Mouse (Mus musculus): Measurements from ENCODE around the gene Cpz. TPM values are rescaled to one million over a fixed set of nuclear protein-coding genes. Genes with fewer than 3 reads are reported as not detected.

The Cpz gene
- total and polyA plus RNA-seq, 3 experiments = 0.10 TPM; not detected in 2

DNA sequence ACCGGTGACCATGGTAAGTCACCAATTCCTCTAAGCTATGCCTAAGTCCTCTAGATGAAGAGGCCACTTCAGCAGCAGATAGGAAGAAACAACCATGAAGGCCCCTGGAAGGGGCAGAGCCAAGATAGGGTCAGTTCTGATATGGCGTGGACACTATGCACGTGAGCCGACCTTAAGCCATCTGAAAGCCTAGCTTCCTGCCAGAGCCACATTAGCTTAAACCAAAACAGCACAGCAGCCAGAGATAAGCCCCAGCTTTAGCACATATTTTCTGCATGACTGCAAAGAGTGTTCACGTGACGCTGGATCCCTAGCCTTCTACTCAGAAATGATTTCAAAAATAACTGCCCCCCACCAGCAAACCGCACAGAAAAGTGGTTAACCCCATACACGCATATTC, 33.9 kb upstream of the Cpz start:
- Histone ChIP-seq H3K4me1 (ENCODE audit: control insufficient read depth in 1 of 2, insufficient read depth in 2 of 2, low read length in 2 of 2) (peaks cover 2 to 25% of the 10 kb centered on the region in 2 experiments), H3K9me3 (replicated peaks; ENCODE audit: insufficient read depth, low read length) (no peaks in the 10 kb centered on the region), H3K27ac (ENCODE audit: control insufficient read depth, low read depth, low read length) (peak overlapping the region; percentile 59), H3K79me2 (ENCODE audit: control insufficient read depth, insufficient read depth, low read length, poor library complexity) (0 out of 2 replicates have a peak, but pooled peaks cover 1% of the 10 kb centered on the region), H3K4me3 (ENCODE audit: control insufficient read depth in 1 of 2, insufficient read depth in 1 of 2, low read depth in 2 of 2, low read length in 2 of 2) (no peak overlapping the region), H3K36me3 (ENCODE audit: control insufficient read depth in 1 of 2, insufficient read depth in 2 of 2, low read length in 2 of 2) (peaks cover 11 to 16% of the 10 kb centered on the region in 2 experiments), H3K27me3 (ENCODE audit: control insufficient read depth in 1 of 2, insufficient read depth in 2 of 2, low read length in 2 of 2) (no peaks in the 10 kb centered on the region), H3K9ac (ENCODE audit: control insufficient read depth, low read depth, low read length, poor library complexity, severe bottlenecking) (no peak overlapping the region)
- peak; percentile 59 for DNase-seq (ENCODE audit: low read depth, low spot score)
- TF ChIP-seq JUND (IDR thresholded peaks at IDR 0.05; ENCODE audit: low read depth, low read length) = no peak
- peak; percentile 34 to 51; a peak in 3 of 4 replicates for TF ChIP-seq EP300 (IDR thresholded peaks at IDR 0.05; ENCODE audit: low read depth in 1 of 2, low read length in 2 of 2)
- TF ChIP-seq ELF1 (IDR thresholded peaks at IDR 0.05; ENCODE audit: low read depth, low read length) = no peak
- peak; percentile 59 for TF ChIP-seq GATA1 (IDR thresholded peaks at IDR 0.05; ENCODE audit: low read depth, low read length)
- peak in 1 of 2 experiments; percentile 50; a peak in 1 of 4 replicates for TF ChIP-seq USF2 (IDR thresholded peaks at IDR 0.05; ENCODE audit: borderline replicate concordance in 1 of 2, insufficient read depth in 1 of 2, low read depth in 1 of 2, low read length in 2 of 2)
- TF ChIP-seq MAZ (IDR thresholded peaks at IDR 0.05; ENCODE audit: low read depth, low read length) = no peak
- peak; percentile 90 for TF ChIP-seq USF1 (IDR thresholded peaks at IDR 0.05; ENCODE audit: low read depth, low read length)
- TF ChIP-seq HCFC1 (IDR thresholded peaks at IDR 0.05; ENCODE audit: low read depth, low read length) = no peak
- no peak for TF ChIP-seq TBP (IDR thresholded peaks at IDR 0.05; ENCODE audit: low read depth, low read length)
- peak; percentile 69 for TF ChIP-seq TAL1 (IDR thresholded peaks at IDR 0.05; ENCODE audit: low read length)
- TF ChIP-seq BHLHE40 (IDR thresholded peaks at IDR 0.05; ENCODE audit: borderline replicate concordance, low read depth, low read length) = peak; percentile 93
- peak; percentile 68; the same call in 1 of the 2 replicates for TF ChIP-seq MAX (IDR thresholded peaks at IDR 0.05; ENCODE audit: low read length)
- TF ChIP-seq SIN3A (IDR thresholded peaks at IDR 0.05; ENCODE audit: low read length) = peak; percentile 56; the same call in 1 of the 2 replicates
- TF ChIP-seq TCF12 (IDR thresholded peaks at IDR 0.05; ENCODE audit: low read depth, low read length) = 0 out of 2 replicates have a peak, but pooled peaks have one; percentile 38
- TF ChIP-seq ETS1 (IDR thresholded peaks at IDR 0.05; ENCODE audit: low read depth, low read length) = peak; percentile 61
- TF ChIP-seq RCOR1 (IDR thresholded peaks at IDR 0.05; ENCODE audit: low read depth, low read length) = peak; percentile 77
- TF ChIP-seq MYC (IDR thresholded peaks at IDR 0.05; ENCODE audit: low read depth, low read length) = 0 out of 2 replicates have a peak, but pooled peaks have one; percentile 32

DNA sequence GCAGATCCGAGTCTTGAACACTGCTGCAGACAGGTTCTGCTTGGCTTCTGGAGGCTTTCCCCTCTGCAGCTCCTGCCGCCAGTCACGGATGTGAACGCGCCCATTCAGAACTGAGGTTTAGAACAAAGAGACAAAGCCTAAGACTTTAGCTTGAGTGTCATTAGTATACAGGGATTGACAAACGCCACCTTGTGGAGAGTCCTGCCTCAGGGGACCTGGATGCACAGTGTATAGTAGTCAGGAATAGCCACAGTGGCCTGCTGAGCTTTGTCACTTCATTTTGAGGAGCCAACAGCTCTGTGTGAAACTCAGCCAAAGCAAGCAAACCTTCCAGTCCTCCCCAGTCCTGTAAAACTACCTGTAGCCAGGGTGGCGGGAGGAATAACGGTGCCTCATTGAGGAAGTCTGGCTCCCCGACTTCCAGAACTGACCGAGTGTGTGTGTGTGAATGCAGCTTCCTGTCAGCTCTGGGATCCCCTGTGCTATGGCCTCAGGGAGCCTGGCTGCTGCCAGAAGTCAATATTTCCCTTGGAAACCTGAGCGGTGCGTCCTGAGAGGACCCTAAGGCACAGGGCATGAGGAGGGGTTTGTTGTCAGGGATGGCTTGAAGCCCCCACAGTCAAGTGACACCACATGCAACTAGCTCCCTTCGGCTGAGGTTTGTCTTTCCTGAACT, 32.6 kb upstream of the Cpz start:
- no peak for DNase-seq (ENCODE audit: low read depth, low spot score)
- no peak overlapping the region for H3K4me3 ChIP-seq (ENCODE audit: control insufficient read depth in 1 of 2, insufficient read depth in 1 of 2, low read depth in 2 of 2, low read length in 2 of 2)
- 0 out of 2 replicates have a peak, but pooled peaks cover 1% of the 10 kb centered on the region for H3K79me2 ChIP-seq (ENCODE audit: control insufficient read depth, insufficient read depth, low read length, poor library complexity)
- H3K9me3 ChIP-seq (replicated peaks; ENCODE audit: insufficient read depth, low read length) = no peaks in the 10 kb centered on the region
- TF ChIP-seq SMC3 (IDR thresholded peaks at IDR 0.05; ENCODE audit: low read depth, low read length) (peak; percentile 29; the same call in 1 of the 2 replicates), CHD1 (IDR thresholded peaks at IDR 0.05; ENCODE audit: low read depth, low read length) (no peak), ETS1 (IDR thresholded peaks at IDR 0.05; ENCODE audit: low read depth, low read length) (no peak), MYB (IDR thresholded peaks at IDR 0.05; ENCODE audit: low read depth, low read length) (no peak), CTCF (IDR thresholded peaks at IDR 0.05 in 2 of 3, conservative IDR thresholded peaks at IDR 0.05 in 1 of 3; ENCODE audit: control insufficient read depth in 1 of 3, insufficient read depth in 1 of 3, low read depth in 2 of 3, low read length in 3 of 3, poor library complexity in 1 of 3, severe bottlenecking in 1 of 3) (peak; percentile 29 to 46 (median 34); a peak in 4 of 6 replicates), EP300 (IDR thresholded peaks at IDR 0.05; ENCODE audit: low read depth in 1 of 2, low read length in 2 of 2) (no peak), BHLHE40 (IDR thresholded peaks at IDR 0.05; ENCODE audit: borderline replicate concordance, low read depth, low read length) (no peak), ZMIZ1 (IDR thresholded peaks at IDR 0.05; ENCODE audit: low read depth, low read length) (no peak)
- no peaks in the 10 kb centered on the region for H3K27me3 ChIP-seq (ENCODE audit: control insufficient read depth in 1 of 2, insufficient read depth in 2 of 2, low read length in 2 of 2)
- peaks cover 6 to 16% of the 10 kb centered on the region in 2 experiments for H3K36me3 ChIP-seq (ENCODE audit: control insufficient read depth in 1 of 2, insufficient read depth in 2 of 2, low read length in 2 of 2)
- no peak overlapping the region for H3K27ac ChIP-seq (ENCODE audit: control insufficient read depth, low read depth, low read length)
- peaks cover 2 to 25% of the 10 kb centered on the region in 2 experiments for H3K4me1 ChIP-seq (ENCODE audit: control insufficient read depth in 1 of 2, insufficient read depth in 2 of 2, low read length in 2 of 2)
- H3K9ac ChIP-seq (ENCODE audit: control insufficient read depth, low read depth, low read length, poor library complexity, severe bottlenecking) = no peak overlapping the region

Data from MEL (cell line).